Mouse (Mus musculus) hindlimb bud, embryonic 11.5 days (tissue): ENCODE data around the gene Chst12.
A peak's percentile ranks its signal among the peaks of the same experiment; 100 is the strongest.
"Not testable (repeated sequence)": the region's sequence is repeated elsewhere in the genome, so short reads cannot be mapped to it uniquely, and the experiment has no call there.

ENCODE experiments used
- DNase-seq: peaks from one replicate; pipeline ENCODE4 v3.0.0-alpha.2; 2012; ENCODE audit warnings: low read depth, low spot score; ENCODE audit errors: extremely low spot score

Chst12 gene

DNA sequence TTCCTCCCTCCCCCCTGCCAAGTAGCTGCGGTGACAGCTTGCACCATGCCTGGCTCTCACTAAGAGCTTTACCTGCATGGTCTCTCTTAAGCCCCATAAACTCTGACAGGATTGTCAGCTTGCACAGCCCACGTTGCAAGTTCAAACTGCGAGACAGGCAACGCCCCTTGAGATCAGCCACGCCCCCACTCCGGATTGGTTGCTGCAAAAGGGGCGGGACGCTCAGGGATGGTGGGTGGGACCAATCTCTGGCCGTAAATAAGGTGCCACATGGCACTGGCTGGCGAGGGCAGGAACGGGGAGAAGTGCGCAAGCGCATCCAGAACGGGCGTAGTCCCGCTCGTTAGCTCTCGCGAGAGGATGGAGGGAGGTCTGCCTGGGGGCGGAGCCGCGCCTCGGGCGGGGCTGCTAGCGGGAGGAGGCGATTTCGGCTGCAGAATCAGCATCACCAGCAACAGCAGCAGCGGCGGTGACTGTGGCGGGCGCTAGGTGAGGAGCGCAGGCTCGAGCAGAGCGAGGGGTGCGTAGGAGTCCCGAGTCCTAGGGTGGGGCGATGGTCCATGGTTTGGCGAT is at the start of gene Chst12:
TSS of gene Chst12 (plus strand) at position 343 of the 573 bp plus-strand sequence.
- peak; percentile 99 for DNase-seq

DNA sequence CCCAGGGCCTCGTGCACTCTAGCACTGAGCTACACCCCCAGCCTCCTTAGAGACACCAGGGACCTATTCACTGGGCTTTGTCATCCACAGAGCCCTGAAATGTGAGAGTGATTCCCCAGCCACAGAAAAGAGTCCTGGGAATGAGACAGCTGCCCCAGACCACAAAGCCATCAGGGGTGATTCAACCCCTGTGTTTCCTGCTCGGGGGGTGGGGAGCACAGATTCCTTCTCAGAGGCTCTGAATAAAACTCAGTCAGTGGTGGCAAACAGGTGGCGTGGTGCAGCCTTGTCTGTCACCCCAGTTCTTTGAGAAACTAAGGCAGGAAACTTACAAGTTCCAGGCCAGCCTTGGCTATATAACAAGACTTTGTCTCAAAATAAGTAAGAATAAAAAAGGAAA is 43.9 kb upstream of the Chst12 start:
- no peak for DNase-seq

- not testable (repeated sequence) for DNase-seq
These were observed 42.2 kb upstream of the Chst12 start for GRCm38 (mm10) chr5:140463151-140463550.

DNA sequence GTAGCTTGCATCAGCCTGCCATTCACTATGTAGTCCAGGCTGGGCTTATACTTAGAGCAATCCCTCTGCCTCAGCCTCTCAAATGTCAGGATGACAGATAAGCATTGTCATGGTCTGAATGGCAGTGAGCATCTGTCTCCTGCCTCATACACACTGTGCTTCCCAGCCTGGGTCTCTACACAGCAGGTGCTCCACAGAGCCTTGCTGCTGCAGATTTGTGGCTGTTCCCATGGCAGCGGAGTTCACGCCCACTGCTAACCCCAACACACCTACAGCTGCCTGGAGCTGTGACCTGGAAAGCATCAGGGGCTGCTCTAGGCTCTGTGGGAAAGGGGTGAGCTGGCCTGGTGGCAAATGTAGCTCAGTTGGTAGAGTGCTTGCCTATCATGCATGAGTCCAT is 40.4 kb upstream of the Chst12 start:
- DNase-seq: no peak

- no peak for DNase-seq
These were observed 33.0 kb upstream of the Chst12 start for GRCm38 (mm10) chr5:140472336-140472735.

- no peak for DNase-seq
These were observed 23.9 kb upstream of the Chst12 start for GRCm38 (mm10) chr5:140481458-140481857.

DNA sequence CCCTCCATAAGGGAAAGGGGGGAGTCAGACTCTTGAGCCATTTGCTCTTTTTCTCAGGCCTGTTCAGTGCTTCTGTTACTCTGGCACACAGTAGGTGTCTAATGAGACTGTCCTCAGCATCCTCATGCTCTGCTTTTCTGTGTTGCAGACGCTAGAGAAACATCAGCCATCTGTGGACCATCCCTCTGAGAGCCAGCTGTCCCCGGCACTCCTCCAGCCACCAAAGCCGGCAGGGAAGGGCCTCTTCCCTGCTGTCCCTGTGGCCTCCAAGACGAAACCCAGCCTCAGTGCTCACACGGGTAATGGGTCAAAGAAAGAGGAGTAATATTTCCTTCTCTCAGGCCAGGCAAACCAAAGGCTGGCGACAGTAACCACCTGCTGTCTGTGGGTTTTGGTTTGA is 14.2 kb upstream of the Chst12 start:
- DNase-seq: no peak

GRCm38 (mm10) chr5:140492684-140493233 is 12.6 kb upstream of the Chst12 start:
- DNase-seq: no peak

- no peak for DNase-seq
These were observed 7.2 kb upstream of the Chst12 start for GRCm38 (mm10) chr5:140498176-140498575.

- no peak for DNase-seq
These were observed 4.6 kb upstream of the Chst12 start for GRCm38 (mm10) chr5:140500736-140501135.

- no peak for DNase-seq
These were observed 3.1 kb upstream of the Chst12 start for GRCm38 (mm10) chr5:140501982-140502836.

DNA sequence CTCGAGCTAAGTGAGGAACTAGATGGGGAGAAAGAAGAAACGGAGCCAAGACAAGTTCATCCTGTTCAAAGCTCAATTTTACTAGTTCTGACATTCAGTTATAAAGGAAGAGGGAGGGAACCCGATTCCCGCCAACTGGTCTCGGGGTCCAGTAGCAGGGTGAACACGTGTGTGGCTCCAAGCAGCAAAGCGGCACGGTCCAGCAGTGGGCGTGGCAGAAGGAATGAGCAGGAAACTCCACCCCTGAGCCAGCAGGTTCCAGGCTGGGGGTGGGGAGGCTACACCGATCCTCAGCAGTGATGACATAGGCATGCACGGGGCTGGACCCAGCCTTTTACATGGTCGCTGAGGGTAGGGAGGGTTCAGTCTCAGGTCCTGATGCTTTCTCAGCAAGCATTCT is 2.4 kb upstream of the Chst12 start:
- DNase-seq: not testable (repeated sequence)

DNA sequence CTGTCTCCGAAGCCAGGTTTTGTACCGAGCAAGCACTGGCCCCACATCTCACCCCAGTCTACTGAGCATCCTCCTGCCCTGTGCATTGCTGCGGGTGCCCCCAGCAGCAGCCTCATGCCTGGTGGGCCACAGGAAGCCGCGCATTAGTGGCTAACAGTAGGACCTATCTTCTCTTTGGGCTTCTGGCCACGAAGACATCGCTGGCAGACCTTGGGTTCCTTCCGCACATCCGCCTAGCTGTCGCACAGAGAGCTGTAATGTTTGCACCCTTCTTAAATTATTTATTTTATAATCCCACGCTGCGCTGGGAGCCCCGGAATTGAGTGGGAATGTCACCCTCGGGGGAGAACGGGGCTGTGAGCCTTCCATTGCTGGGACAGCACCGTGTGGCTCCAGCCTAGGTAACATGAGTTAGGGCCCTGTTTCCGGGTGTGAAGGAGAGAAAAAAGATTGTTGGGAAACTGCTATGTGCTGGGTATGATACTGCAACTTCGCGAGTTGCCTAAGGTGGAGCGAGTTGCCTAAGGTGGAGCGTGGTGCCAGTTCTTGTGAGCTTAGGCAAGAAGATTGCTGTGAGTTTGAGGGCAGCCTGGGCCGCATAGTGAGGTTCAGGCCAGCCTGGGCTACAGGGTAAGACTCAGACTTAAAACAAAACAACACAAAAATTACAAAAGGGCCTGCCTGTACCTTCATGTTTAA is 895 bp downstream of the Chst12 start:
- DNase-seq: no peak

GRCm38 (mm10) chr5:140507466-140508208 is 2.3 kb downstream of the Chst12 start:
- DNase-seq: no peak

DNA sequence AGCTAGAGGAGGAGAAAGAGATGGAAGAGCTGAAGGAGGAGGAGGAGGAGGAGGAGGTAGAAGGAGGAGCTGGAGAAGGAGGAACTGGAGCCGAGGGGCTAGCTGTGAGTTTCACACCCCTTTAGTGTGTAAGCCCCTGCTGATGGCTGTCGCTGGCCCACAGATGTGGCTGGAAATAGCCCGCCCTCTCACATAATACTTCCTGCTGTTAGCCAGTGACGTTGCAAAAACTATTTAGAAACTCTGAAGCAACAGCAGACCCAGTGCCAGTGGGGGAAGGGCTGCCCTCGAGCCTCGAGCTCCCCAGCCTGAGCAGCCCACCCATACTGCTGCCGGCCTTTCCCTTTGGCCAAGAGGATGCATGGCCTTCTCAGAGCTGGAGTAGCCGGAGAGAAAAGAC is 3.3 kb downstream of the Chst12 start:
- no peak for DNase-seq

GRCm38 (mm10) chr5:140509204-140509603 is 3.9 kb downstream of the Chst12 start:
- DNase-seq: no peak

GRCm38 (mm10) chr5:140510012-140511000 is 5.0 kb downstream of the Chst12 start:
- DNase-seq: no peak

DNA sequence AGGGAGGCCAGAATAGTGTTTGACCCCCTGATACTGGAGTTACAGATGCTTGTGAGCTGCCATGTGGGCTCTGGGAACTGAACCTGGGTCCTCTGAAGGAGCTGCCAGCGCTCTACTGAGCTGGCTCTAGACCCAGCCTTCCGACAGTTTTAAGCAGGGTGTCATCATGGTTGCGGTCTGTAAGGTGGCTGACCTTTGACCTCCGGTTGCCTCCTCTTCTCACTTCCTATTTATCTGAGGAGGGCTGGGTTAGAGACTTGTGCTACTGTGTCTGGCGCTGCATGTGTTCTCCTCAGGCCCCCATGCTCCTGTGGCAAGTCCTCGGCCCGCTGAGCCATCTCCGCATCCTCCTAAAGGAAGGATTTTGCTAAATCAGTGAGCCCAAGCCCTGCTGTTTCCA is 8.6 kb downstream of the Chst12 start:
- DNase-seq: no peak

DNA sequence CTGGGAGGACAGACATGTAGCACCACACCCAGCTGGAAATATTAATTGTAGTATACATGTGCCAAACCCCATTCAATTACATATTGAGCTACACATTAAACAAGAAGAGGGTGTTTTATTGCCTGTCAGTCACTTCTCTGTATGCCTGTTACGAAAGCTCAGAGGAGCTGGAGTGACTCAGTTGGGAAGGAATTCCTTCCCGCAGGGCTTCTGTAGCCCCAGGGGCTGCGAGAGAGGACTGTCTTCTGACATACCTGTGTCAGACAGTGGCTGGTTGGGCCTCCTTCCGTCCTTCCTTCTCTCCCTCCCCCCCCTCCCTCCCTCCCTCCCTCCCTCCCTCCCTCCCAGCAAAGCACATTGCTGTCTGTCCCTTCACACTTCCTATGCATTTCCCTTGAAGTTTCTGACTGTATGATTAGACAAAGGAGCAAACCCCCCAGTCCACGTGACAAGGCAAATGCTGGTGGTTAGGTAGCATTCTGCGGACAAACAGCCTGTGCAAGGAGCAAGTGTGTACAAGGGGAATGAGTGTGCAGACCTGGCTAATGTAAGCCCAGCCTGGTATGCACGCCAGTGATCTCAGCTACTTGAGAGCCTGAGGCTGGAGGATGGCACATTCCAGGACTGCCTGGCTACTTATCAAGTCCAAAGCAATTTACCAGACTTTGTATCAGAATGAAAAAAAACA is 9.6 kb downstream of the Chst12 start:
- no peak for DNase-seq
